9 mouse cellular contexts compared by ENCODE assay signal in genomic region chr11:94928820-94929219, GRCm38 (mm10). TPM values are rescaled to one million over a fixed set of nuclear protein-coding genes. Genes with fewer than 3 reads are reported as not detected.
DNase-seq lines count a peak whose midpoint lies in the region; ATAC-seq and TF ChIP-seq lines count a peak whose summit lies in the region.
"Had no signal": no experiment of that assay in that cellular context is flagged by ENCODE, and none has a peak within 500 bp of the region (broad histone marks: within the 10 kb centered on the region; RNA-seq: fewer than 3 reads in every experiment).

No protein-coding gene starts in this region.

- H3K4me1 ChIP-seq in hindbrain, embryonic 14.5 days (replicated peaks; ENCODE audit: control insufficient read depth, insufficient read depth, low read length) = 0 out of 2 replicates have a peak, but pooled peaks cover 5% of the 10 kb centered on the region
- H3K4me1 ChIP-seq in limb, embryonic 14.5 days (ENCODE audit: control insufficient read depth, insufficient read depth, low read length) = peaks cover 48% of the 10 kb centered on the region
- H3K4me1 ChIP-seq in midbrain, embryonic 13.5 days (replicated peaks) = peaks cover 18% of the 10 kb centered on the region

- DNase-seq in NIH3T3 (ENCODE audit: low read depth) = peak; percentile 98
- DNase-seq in cerebellum, postnatal 4 days (ENCODE audit: low spot score in 2 of 2) = peak; percentile 37 to 74
- DNase-seq in gastrocnemius, postnatal 14 days = peak; percentile 96
- no peak for DNase-seq in hindbrain, embryonic 14.5 days (ENCODE audit: low spot score)
- DNase-seq in limb, embryonic 14.5 days (ENCODE audit: low spot score) = peak; percentile 96
- peak; percentile 82 for DNase-seq in testis, postnatal 14 days (ENCODE audit: low spot score)
- DNase-seq in left cerebral cortex, adult 9 months (ENCODE audit: low spot score in 2 of 2) = no peak

- WGBS in hindbrain, embryonic 14.5 days = 6% methylated on average over 13 of the region's 13 CpGs
- WGBS in limb, embryonic 14.5 days = 1% methylated on average over 8 of the region's 13 CpGs
- WGBS in midbrain, embryonic 13.5 days = 7% methylated on average over 12 of the region's 13 CpGs

- peak; percentile 62; the same call in 1 of the 2 replicates for ATAC-seq in hindbrain, embryonic 14.5 days (ENCODE audit: low FRiP score)
- peak; percentile 91 for ATAC-seq in limb, embryonic 14.5 days (ENCODE audit: low FRiP score, low read depth)
- ATAC-seq in midbrain, embryonic 13.5 days = peak; percentile 81

- H3K4me2 ChIP-seq in hindbrain, embryonic 14.5 days (replicated peaks) = peak overlapping the region; percentile 21; the same call in 1 of the 2 replicates
- H3K4me2 ChIP-seq in limb, embryonic 14.5 days (replicated peaks; ENCODE audit: low read depth, low read length, severe bottlenecking) = peak overlapping the region; percentile 40
- H3K4me2 ChIP-seq in midbrain, embryonic 13.5 days (replicated peaks) = peak overlapping the region; percentile 9; the same call in 1 of the 2 replicates

- H3K27ac ChIP-seq in hindbrain, embryonic 14.5 days = no peak overlapping the region
- peak overlapping the region; percentile 94 for H3K27ac ChIP-seq in limb, embryonic 14.5 days (replicated peaks; ENCODE audit: low read depth, low read length)
- H3K27ac ChIP-seq in midbrain, embryonic 13.5 days = peak overlapping the region; percentile 62; the same call in 1 of the 2 replicates

- no peak for TF ChIP-seq POLR2A in limb, embryonic 14.5 days (IDR thresholded peaks at IDR 0.05; ENCODE audit: borderline replicate concordance, extremely low read depth, insufficient read depth, insufficient read length)

- no peaks in the 10 kb centered on the region for H3K9me3 ChIP-seq in hindbrain, embryonic 14.5 days (ENCODE audit: control insufficient read depth, low read length)
- no peaks in the 10 kb centered on the region for H3K9me3 ChIP-seq in limb, embryonic 14.5 days (ENCODE audit: control insufficient read depth, low read length)
- H3K9me3 ChIP-seq in midbrain, embryonic 13.5 days = no peaks in the 10 kb centered on the region

- H3K27me3 ChIP-seq in hindbrain, embryonic 14.5 days (ENCODE audit: control insufficient read depth, insufficient read depth, low read length) = peaks cover 16% of the 10 kb centered on the region
- no peaks in the 10 kb centered on the region for H3K27me3 ChIP-seq in limb, embryonic 14.5 days (ENCODE audit: control insufficient read depth, insufficient read depth, low read length)
- H3K27me3 ChIP-seq in midbrain, embryonic 13.5 days = peaks cover 21% of the 10 kb centered on the region

- H3K36me3 ChIP-seq in hindbrain, embryonic 14.5 days (replicated peaks; ENCODE audit: control insufficient read depth, insufficient read depth) = no peaks in the 10 kb centered on the region
- H3K36me3 ChIP-seq in limb, embryonic 14.5 days (ENCODE audit: control insufficient read depth, insufficient read depth, low read length) = no peaks in the 10 kb centered on the region
- H3K36me3 ChIP-seq in midbrain, embryonic 13.5 days = no peaks in the 10 kb centered on the region

- H3K9ac ChIP-seq in hindbrain, embryonic 14.5 days = no peak overlapping the region
- H3K9ac ChIP-seq in limb, embryonic 14.5 days (ENCODE audit: low read depth, low read length, severe bottlenecking) = peak overlapping the region; percentile 40
- H3K9ac ChIP-seq in midbrain, embryonic 13.5 days (replicated peaks) = no peak overlapping the region

- intact Hi-C loops in gastrocnemius, postnatal 14 days (cut with DNase I; ENCODE audit: low total_unique reads) = no loop called here

- H3K4me3 ChIP-seq in hindbrain, embryonic 14.5 days (replicated peaks; ENCODE audit: low read length) = no peak overlapping the region
- H3K4me3 ChIP-seq in limb, embryonic 14.5 days (replicated peaks; ENCODE audit: low read length) = peak overlapping the region; percentile 3; the same call in 1 of the 2 replicates
- no peak overlapping the region for H3K4me3 ChIP-seq in midbrain, embryonic 13.5 days (replicated peaks)

RNA-seq across cellular contexts. Expression of gene Col1a1, which starts 7.2 kb away (rescaled TPM):
- total RNA-seq in gastrocnemius, postnatal 14 days (2021) = 1,000 to 10,000 TPM; 3,539 to 4,018 TPM
- polyA plus RNA-seq in hindbrain, embryonic 14.5 days (2014; fragmentation: Nextera tagmentation; extraction: Ambion mirVana) = 125 and 157 TPM in 2 replicates
- polyA plus RNA-seq in limb, embryonic 14.5 days (2012; rRNA removed) = 1,421 and 1,570 TPM in 2 replicates
- polyA plus RNA-seq in limb, embryonic 14.5 days (2014; fragmentation: Nextera tagmentation; extraction: Ambion mirVana) = 2,528 and 2,873 TPM in 2 replicates
- polyA plus RNA-seq in midbrain, embryonic 13.5 days (2015; fragmentation: Nextera tagmentation; extraction: Ambion mirVana) = 51.5 and 68.9 TPM in 2 replicates
- total RNA-seq: neutrophil, adult 5-6 weeks had no signal

RNA-seq across cellular contexts. Expression of gene Hils1, which starts 38.6 kb away (rescaled TPM):
- not detected for total RNA-seq in gastrocnemius, postnatal 14 days (2021)
- not detected in 2 replicates for polyA plus RNA-seq in hindbrain, embryonic 14.5 days (2014; fragmentation: Nextera tagmentation; extraction: Ambion mirVana)
- polyA plus RNA-seq in limb, embryonic 14.5 days (2012; rRNA removed) = 0.41 and 0.58 TPM in 2 replicates
- polyA plus RNA-seq in limb, embryonic 14.5 days (2014; fragmentation: Nextera tagmentation; extraction: Ambion mirVana) = 0.29 TPM in 1 of 2 replicates, not detected in the other
- polyA plus RNA-seq in midbrain, embryonic 13.5 days (2015; fragmentation: Nextera tagmentation; extraction: Ambion mirVana) = not detected in 2 replicates
- total RNA-seq: neutrophil, adult 5-6 weeks had no signal

RNA-seq across cellular contexts. Expression of gene Sgca, which starts 47.3 kb away (rescaled TPM):
- total RNA-seq in gastrocnemius, postnatal 14 days (2021) = 100 to 1,000 TPM; 201 to 224 TPM
- 0.17 TPM in 1 of 2 replicates, not detected in the other for polyA plus RNA-seq in hindbrain, embryonic 14.5 days (2014; fragmentation: Nextera tagmentation; extraction: Ambion mirVana)
- polyA plus RNA-seq in limb, embryonic 14.5 days (2012; rRNA removed) = 19.4 and 32.9 TPM in 2 replicates
- 9.1 and 10.2 TPM in 2 replicates for polyA plus RNA-seq in limb, embryonic 14.5 days (2014; fragmentation: Nextera tagmentation; extraction: Ambion mirVana)
- 0.17 TPM in 1 of 2 replicates, not detected in the other for polyA plus RNA-seq in midbrain, embryonic 13.5 days (2015; fragmentation: Nextera tagmentation; extraction: Ambion mirVana)
- total RNA-seq: neutrophil, adult 5-6 weeks had no signal

Comparison
In these comparisons a context has a peak if more than half of its experiments do, and no peak if none do; other contexts are left out.
1. DNase-seq: peak in NIH3T3 (single experiment), cerebellum, postnatal 4 days (2 of 2), gastrocnemius, postnatal 14 days (single experiment), limb, embryonic 14.5 days (single experiment) and testis, postnatal 14 days (single experiment); none in hindbrain, embryonic 14.5 days (single experiment) and left cerebral cortex, adult 9 months (0 of 2).
2. Peak in every context shown above with its lines, with median percentiles within 50 percentile points of each other: ATAC-seq and H3K4me2 ChIP-seq.